Mouse (Mus musculus) layer of hippocampus, adult 8-10 months (tissue): ENCODE data around the gene Tekt3. TPM values are rescaled to one million over a fixed set of nuclear protein-coding genes. Genes with fewer than 3 reads are reported as not detected.

Source experiments
- DNase-seq, 2 experiments: peaks; one replicate each; pipeline ENCODE4 v3.0.0; 2022; ENCODE audit warnings: low spot score in 2 of 2
- total RNA-seq, 4 experiments: library from RNA; stranded (reverse); gene quantifications; 2 replicates each; pipeline ENCODE4 v1.2.4; 2022

The Tekt3 gene
- total RNA-seq, 4 experiments from 2014 or later, result 0.18 to 0.36 (median 0.26) TPM; not detected in 1

- DNase-seq, result no peak
Observed at GRCm38 (mm10) chr11:63058375-63058952, 3.0 kb upstream of the Tekt3 start.

- no peak for DNase-seq
Observed at GRCm38 (mm10) chr11:63059911-63060310, 1.5 kb upstream of the Tekt3 start.

- no peak for DNase-seq
Observed at GRCm38 (mm10) chr11:63066526-63066925, 5.1 kb downstream of the Tekt3 start.

- no peak for DNase-seq
Observed at GRCm38 (mm10) chr11:63070081-63070480, 8.6 kb downstream of the Tekt3 start.

- DNase-seq, result no peak
Observed at GRCm38 (mm10) chr11:63084536-63084935, 23.1 kb downstream of the Tekt3 start.

- no peak for DNase-seq
Observed at GRCm38 (mm10) chr11:63088672-63089071, 27.2 kb downstream of the Tekt3 start.

GRCm38 (mm10) chr11:63090210-63090609 is 28.8 kb downstream of the Tekt3 start:
- no peak for DNase-seq

GRCm38 (mm10) chr11:63090986-63091385 is 29.5 kb downstream of the Tekt3 start:
- DNase-seq, result no peak

GRCm38 (mm10) chr11:63092271-63092670 is 30.8 kb downstream of the Tekt3 start:
- DNase-seq, result no peak

- no peak for DNase-seq
Observed at GRCm38 (mm10) chr11:63093601-63094000, 32.1 kb downstream of the Tekt3 start.

GRCm38 (mm10) chr11:63094496-63094895 is 33.0 kb downstream of the Tekt3 start:
- no peak for DNase-seq

- no peak for DNase-seq
Observed at GRCm38 (mm10) chr11:63098016-63098415, 36.6 kb downstream of the Tekt3 start.

GRCm38 (mm10) chr11:63099390-63099789 is 37.9 kb downstream of the Tekt3 start:
- DNase-seq, result no peak

GRCm38 (mm10) chr11:63103256-63103655 is 41.8 kb downstream of the Tekt3 start:
- DNase-seq, result peak; percentile 26 to 51

- no peak for DNase-seq
Observed at GRCm38 (mm10) chr11:63104026-63104425, 42.6 kb downstream of the Tekt3 start.

GRCm38 (mm10) chr11:63109230-63109775 is 47.8 kb downstream of the Tekt3 start:
- no peak for DNase-seq

GRCm38 (mm10) chr11:63110329-63110728 is 48.9 kb downstream of the Tekt3 start:
- no peak for DNase-seq

- no peak for DNase-seq
Observed at GRCm38 (mm10) chr11:63114807-63115641, 53.6 kb downstream of the Tekt3 start.

- DNase-seq, result no peak
Observed at GRCm38 (mm10) chr11:63116652-63117051, 55.2 kb downstream of the Tekt3 start.

GRCm38 (mm10) chr11:63117266-63117665 is 55.8 kb downstream of the Tekt3 start:
- DNase-seq, result no peak

GRCm38 (mm10) chr11:63119791-63120190 is 58.3 kb downstream of the Tekt3 start:
- no peak for DNase-seq

- no peak for DNase-seq
Observed at GRCm38 (mm10) chr11:63122249-63122648, 60.8 kb downstream of the Tekt3 start.
